Mouse (Mus musculus): Measurements from ENCODE around the gene Fam219b.
A peak's percentile ranks its signal among the peaks of the same experiment; 100 is the strongest.

Fam219b gene

GRCm38 (mm10) chr9:57537044-57537727, at the start of gene Fam219b:
Gene Fam219b, plus strand, starts transcription at chr9:57537528.
- peak; percentile 55 to 69 for DNase-seq (ENCODE audit: low read depth in 1 of 2, low spot score in 2 of 2)

GRCm38 (mm10) chr9:57487807-57488206, 49.5 kb upstream of the Fam219b start:
- DNase-seq (ENCODE audit: low read depth in 1 of 2, low spot score in 2 of 2), result no peak

- no peak for DNase-seq (ENCODE audit: low read depth in 1 of 2, low spot score in 2 of 2)
Measured at GRCm38 (mm10) chr9:57493532-57493931, 43.8 kb upstream of the Fam219b start.

- DNase-seq (ENCODE audit: low read depth in 1 of 2, low spot score in 2 of 2), result no peak
Measured at GRCm38 (mm10) chr9:57494970-57495369, 42.4 kb upstream of the Fam219b start.

GRCm38 (mm10) chr9:57497236-57497635, 40.1 kb upstream of the Fam219b start:
- DNase-seq (ENCODE audit: low read depth in 1 of 2, low spot score in 2 of 2), result no peak

- DNase-seq (ENCODE audit: low read depth in 1 of 2, low spot score in 2 of 2), result no peak
Measured at GRCm38 (mm10) chr9:57498536-57498935, 38.8 kb upstream of the Fam219b start.

- DNase-seq (ENCODE audit: low read depth in 1 of 2, low spot score in 2 of 2), result no peak
Measured at GRCm38 (mm10) chr9:57501452-57501851, 35.9 kb upstream of the Fam219b start.

- DNase-seq (ENCODE audit: low read depth in 1 of 2, low spot score in 2 of 2), result no peak
Measured at GRCm38 (mm10) chr9:57501861-57502260, 35.5 kb upstream of the Fam219b start.

- DNase-seq (ENCODE audit: low read depth in 1 of 2, low spot score in 2 of 2), result no peak
Measured at GRCm38 (mm10) chr9:57502911-57503621, 34.3 kb upstream of the Fam219b start.

- no peak for DNase-seq (ENCODE audit: low read depth in 1 of 2, low spot score in 2 of 2)
Measured at GRCm38 (mm10) chr9:57503622-57504380, 33.5 kb upstream of the Fam219b start, which contains the start of gene Rpp25. Gene Rpp25, plus strand, starts transcription at chr9:57504026.

- DNase-seq (ENCODE audit: low read depth in 1 of 2, low spot score in 2 of 2), result peak in 1 of 2 experiments; percentile 15
Measured at GRCm38 (mm10) chr9:57504381-57504700, 33.0 kb upstream of the Fam219b start.

GRCm38 (mm10) chr9:57504891-57505290, 32.4 kb upstream of the Fam219b start:
- DNase-seq (ENCODE audit: low read depth in 1 of 2, low spot score in 2 of 2), result no peak

- DNase-seq (ENCODE audit: low read depth in 1 of 2, low spot score in 2 of 2), result no peak
Measured at GRCm38 (mm10) chr9:57505700-57506099, 31.6 kb upstream of the Fam219b start.

GRCm38 (mm10) chr9:57510577-57510976, 26.8 kb upstream of the Fam219b start:
- no peak for DNase-seq (ENCODE audit: low read depth in 1 of 2, low spot score in 2 of 2)

GRCm38 (mm10) chr9:57517113-57517512, 20.2 kb upstream of the Fam219b start:
- peak in 1 of 2 experiments; percentile 21 for DNase-seq (ENCODE audit: low read depth in 1 of 2, low spot score in 2 of 2)

GRCm38 (mm10) chr9:57520375-57521055, 16.8 kb upstream of the Fam219b start:
- no peak for DNase-seq (ENCODE audit: low read depth in 1 of 2, low spot score in 2 of 2)

GRCm38 (mm10) chr9:57521056-57521911, 16.0 kb upstream of the Fam219b start, which contains the start of gene Cox5a:
Gene Cox5a, plus strand, starts transcription at chr9:57521274.
- DNase-seq (ENCODE audit: low read depth in 1 of 2, low spot score in 2 of 2), result peak; percentile 65 to 83

GRCm38 (mm10) chr9:57522114-57522860, 15.0 kb upstream of the Fam219b start:
- no peak for DNase-seq (ENCODE audit: low read depth in 1 of 2, low spot score in 2 of 2)

GRCm38 (mm10) chr9:57522861-57523246, 14.5 kb upstream of the Fam219b start:
- no peak for DNase-seq (ENCODE audit: low read depth in 1 of 2, low spot score in 2 of 2)

- no peak for DNase-seq (ENCODE audit: low read depth in 1 of 2, low spot score in 2 of 2)
Measured at GRCm38 (mm10) chr9:57523754-57524153, 13.6 kb upstream of the Fam219b start.
